Mouse (Mus musculus) midbrain, embryonic 11.5 days (tissue): Measurements from ENCODE around the gene Ubr4. TPM values are rescaled to one million over a fixed set of nuclear protein-coding genes. Genes with fewer than 3 reads are reported as not detected.

Source experiments
- ATAC-seq: fragments of 200-750 bp; cut with Nextera tagmentation; 2 replicates; pipeline ENCODE4 v1.8.0; 2017; ENCODE audit warnings: moderate TSS enrichment, moderate library complexity; ENCODE audit not compliant: low FRiP score
- DNase-seq: peaks from one replicate; pipeline ENCODE4 v3.0.0; 2015; ENCODE audit warnings: low spot score; ENCODE audit errors: missing footprints
- H3K27ac ChIP-seq: fragments of 300-500 bp; sonication (generic); 2 replicates; pipeline ENCODE4 v1.5.1; 2014; ENCODE audit warnings: low read depth, low read length
- H3K27me3 ChIP-seq: fragments of 300-500 bp; sonication (generic); 2 replicates; pipeline ENCODE4 v1.6.1; 2014; ENCODE audit warnings: mild to moderate bottlenecking, low read length, moderate library complexity, mixed read lengths; ENCODE audit not compliant: control insufficient read depth, insufficient read depth
- H3K36me3 ChIP-seq: fragments of 300-500 bp; sonication (generic); 2 replicates; pipeline ENCODE4 v1.6.1; 2014; ENCODE audit warnings: mild to moderate bottlenecking, low read length, moderate library complexity, mixed read lengths; ENCODE audit not compliant: control insufficient read depth, insufficient read depth
- H3K4me1 ChIP-seq: fragments of 300-500 bp; sonication (generic); 2 replicates; pipeline ENCODE4 v1.6.1; 2014; ENCODE audit warnings: low read length; ENCODE audit not compliant: control insufficient read depth, insufficient read depth
- H3K4me2 ChIP-seq: fragments of 300-500 bp; sonication (generic); 2 replicates; pipeline ENCODE4 v1.6.1; 2014; ENCODE audit warnings: mild to moderate bottlenecking, moderate library complexity
- H3K4me3 ChIP-seq: fragments of 300-500 bp; sonication (generic); 2 replicates; pipeline ENCODE4 v1.5.1; 2014; ENCODE audit warnings: low read depth, low read length
- H3K9ac ChIP-seq: fragments of 300-500 bp; sonication (generic); 2 replicates; pipeline ENCODE4 v1.6.1; 2014; ENCODE audit warnings: low read length
- H3K9me3 ChIP-seq: fragments of 300-500 bp; sonication (generic); 2 replicates; pipeline ENCODE4 v1.6.1; 2016; ENCODE audit warnings: low read length; ENCODE audit not compliant: control insufficient read depth
- WGBS: fragments of 180-500 bp; shearing (Covaris S2); extraction: QIAGEN DNeasy Blood & Tissue Kit; methylation state at CpG from one replicate; pipeline ENCODE4 v1.1.7; 2014; 5-methylcytosine and 5-hydroxymethylcytosine counted together
- polyA plus RNA-seq: library from polyadenylated mRNA; unstranded; fragments of >200 nt; fragmentation: Nextera tagmentation; extraction: Ambion mirVana; gene quantifications from 2 replicates; pipeline ENCODE4 v1.2.1, GENCODE M21; 2014

Gene Ubr4
- polyA plus RNA-seq, 1 experiment from 2014 or later: 79.2 TPM

DNA sequence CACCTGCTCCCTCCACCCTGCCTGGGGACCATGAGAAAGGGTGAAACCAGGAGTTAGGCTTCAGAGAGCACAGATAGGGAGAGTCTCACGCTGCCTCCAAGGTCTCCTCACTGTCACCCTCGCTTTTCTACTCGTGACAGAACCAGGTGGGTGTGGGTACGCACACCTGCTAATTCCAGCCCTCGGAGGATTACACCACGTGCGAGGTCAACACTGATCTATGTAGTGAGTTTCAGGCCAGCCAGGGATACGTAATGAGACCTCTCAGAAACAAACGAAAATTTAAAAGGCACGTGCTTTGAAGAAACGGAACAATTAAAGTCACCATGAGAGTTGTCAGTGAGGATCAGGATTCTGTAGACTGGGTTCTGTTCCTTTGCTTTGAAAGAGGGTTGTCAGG is 34.0 kb upstream of the Ubr4 start:
- no peak overlapping the region for H3K9ac ChIP-seq
- peaks cover 9% of the 10 kb centered on the region for H3K36me3 ChIP-seq
- no peaks in the 10 kb centered on the region for H3K9me3 ChIP-seq
- ATAC-seq (no peak), DNase-seq (no peak)
- WGBS: 95% methylated on average over 11 of the region's 11 CpGs
- H3K27ac ChIP-seq: no peak overlapping the region
- H3K4me1 ChIP-seq: no peaks in the 10 kb centered on the region
- no peaks in the 10 kb centered on the region for H3K27me3 ChIP-seq
- H3K4me2 ChIP-seq: no peak overlapping the region
- H3K4me3 ChIP-seq: no peak overlapping the region

DNA sequence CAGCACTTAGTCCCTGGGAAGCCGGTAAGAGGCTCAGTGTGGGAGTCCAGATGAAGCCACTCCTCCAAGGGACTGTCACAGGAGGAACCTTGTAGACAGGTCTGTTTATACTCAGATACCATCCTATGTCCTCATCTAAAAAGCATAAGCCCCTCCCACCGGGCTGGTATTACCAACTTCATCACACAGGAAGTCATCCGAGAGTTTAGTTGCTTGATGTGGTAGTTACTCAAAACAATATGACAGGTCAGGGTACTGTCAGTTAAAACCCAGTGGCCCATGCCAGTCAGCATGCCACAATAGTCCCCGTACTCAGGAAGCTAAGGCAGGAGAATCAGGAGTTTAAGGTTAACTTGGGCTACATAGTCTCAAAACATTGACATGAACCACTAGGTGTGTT is 32.7 kb upstream of the Ubr4 start:
- Histone ChIP-seq H3K4me3 (no peak overlapping the region), H3K36me3 (peaks cover 6% of the 10 kb centered on the region), H3K9me3 (no peaks in the 10 kb centered on the region), H3K27me3 (no peaks in the 10 kb centered on the region), H3K4me1 (no peaks in the 10 kb centered on the region), H3K9ac (no peak overlapping the region), H3K27ac (no peak overlapping the region), H3K4me2 (no peak overlapping the region)
- 95% methylated on average over 4 of the region's 4 CpGs for WGBS
- DNase-seq (no peak), ATAC-seq (no peak)

DNA sequence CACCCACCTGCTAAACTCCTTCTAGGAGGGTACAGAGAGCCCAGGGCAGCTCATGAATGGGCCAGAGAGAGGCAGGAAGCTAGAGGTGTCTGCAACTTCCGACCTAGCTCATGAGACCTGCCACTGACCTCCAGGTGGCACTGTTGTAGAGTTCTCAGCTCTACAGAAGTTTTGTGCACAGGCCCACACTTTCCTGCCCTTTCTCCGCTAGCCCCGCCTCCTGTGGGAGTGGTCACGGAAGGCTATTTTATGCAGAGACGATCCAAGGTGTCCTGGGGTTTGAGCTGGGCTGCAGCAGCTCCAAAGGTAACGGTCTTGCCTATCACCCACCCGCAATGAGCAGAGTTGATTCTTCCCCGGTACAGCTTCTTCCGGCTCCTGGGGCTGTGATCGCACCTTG is 21.8 kb upstream of the Ubr4 start:
- DNase-seq (peak; percentile 94), ATAC-seq (peak; percentile 44; the same call in 1 of the 2 replicates)
- WGBS: 12% methylated on average over 10 of the region's 10 CpGs
- Histone ChIP-seq H3K27ac (no peak overlapping the region), H3K4me3 (no peak overlapping the region; the same call in 1 of the 2 replicates), H3K4me2 (peak overlapping the region; percentile 27; the same call in 1 of the 2 replicates), H3K36me3 (no peaks in the 10 kb centered on the region), H3K27me3 (no peaks in the 10 kb centered on the region), H3K9ac (no peak overlapping the region), H3K4me1 (no peaks in the 10 kb centered on the region), H3K9me3 (no peaks in the 10 kb centered on the region)

DNA sequence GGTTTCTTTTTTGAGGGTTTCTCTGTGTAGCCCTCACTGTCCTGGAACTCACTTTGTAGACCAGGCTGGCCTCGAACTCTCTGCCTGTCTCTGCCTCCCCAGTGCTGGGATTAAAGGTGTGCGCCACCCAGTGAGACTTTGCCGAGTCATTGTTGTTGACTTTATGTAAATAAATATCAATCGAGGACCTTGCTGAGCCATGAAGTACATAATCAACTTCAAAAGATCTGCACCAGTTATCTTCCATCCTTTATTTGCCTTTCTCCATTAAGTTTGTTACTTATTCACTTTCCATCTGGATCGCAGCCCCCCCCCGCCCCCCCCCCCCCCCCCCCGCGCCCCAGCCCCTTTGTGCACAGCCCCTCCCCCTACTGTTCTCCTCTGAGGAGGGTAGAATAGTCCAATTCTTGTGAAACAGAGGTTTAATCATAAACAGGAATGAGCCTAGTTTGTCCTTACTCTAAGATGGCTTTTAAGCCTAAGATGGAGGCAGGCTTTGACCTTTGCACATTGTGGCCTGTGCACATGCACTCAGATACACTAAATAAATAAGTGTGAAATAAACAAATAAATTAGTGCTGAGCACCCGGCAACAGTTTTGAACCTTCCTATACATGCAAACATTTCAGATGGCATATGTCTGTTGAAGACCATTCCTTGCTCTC is 17.6 kb upstream of the Ubr4 start:
- DNase-seq (no peak), ATAC-seq (no peak)
- Histone ChIP-seq H3K4me1 (no peaks in the 10 kb centered on the region), H3K4me2 (no peak overlapping the region), H3K36me3 (no peaks in the 10 kb centered on the region), H3K9ac (no peak overlapping the region), H3K4me3 (no peak overlapping the region), H3K27me3 (no peaks in the 10 kb centered on the region), H3K27ac (no peak overlapping the region), H3K9me3 (no peaks in the 10 kb centered on the region)
- 83% methylated on average over 6 of the region's 9 CpGs for whole genome bisulfite sequencing

DNA sequence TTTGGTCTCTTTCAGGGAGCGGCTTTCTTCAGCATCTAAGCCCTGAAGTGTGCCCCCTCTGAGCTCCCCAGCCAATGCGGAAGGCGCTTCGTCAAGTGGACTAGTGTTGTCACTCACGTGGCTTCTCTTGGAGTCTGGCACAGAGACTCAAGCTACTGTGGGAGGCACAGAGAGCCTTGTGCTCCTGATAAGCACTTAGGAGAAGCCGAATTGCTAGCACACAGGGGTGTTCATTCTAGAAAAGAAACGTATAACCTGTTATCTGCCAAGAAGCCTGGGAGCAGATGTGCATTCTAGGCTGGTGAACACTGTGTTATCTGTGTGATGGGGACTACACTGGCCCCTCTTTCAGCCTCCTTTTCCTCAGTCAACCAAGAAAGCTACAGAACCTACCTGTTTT is 16.9 kb upstream of the Ubr4 start:
- Histone ChIP-seq H3K4me1 (no peaks in the 10 kb centered on the region), H3K27me3 (no peaks in the 10 kb centered on the region), H3K27ac (no peak overlapping the region), H3K36me3 (no peaks in the 10 kb centered on the region), H3K4me3 (no peak overlapping the region), H3K9ac (no peak overlapping the region), H3K4me2 (no peak overlapping the region), H3K9me3 (no peaks in the 10 kb centered on the region)
- 72% methylated on average over 7 of the region's 7 CpGs for WGBS
- DNase-seq: no peak
- ATAC-seq: no peak

DNA sequence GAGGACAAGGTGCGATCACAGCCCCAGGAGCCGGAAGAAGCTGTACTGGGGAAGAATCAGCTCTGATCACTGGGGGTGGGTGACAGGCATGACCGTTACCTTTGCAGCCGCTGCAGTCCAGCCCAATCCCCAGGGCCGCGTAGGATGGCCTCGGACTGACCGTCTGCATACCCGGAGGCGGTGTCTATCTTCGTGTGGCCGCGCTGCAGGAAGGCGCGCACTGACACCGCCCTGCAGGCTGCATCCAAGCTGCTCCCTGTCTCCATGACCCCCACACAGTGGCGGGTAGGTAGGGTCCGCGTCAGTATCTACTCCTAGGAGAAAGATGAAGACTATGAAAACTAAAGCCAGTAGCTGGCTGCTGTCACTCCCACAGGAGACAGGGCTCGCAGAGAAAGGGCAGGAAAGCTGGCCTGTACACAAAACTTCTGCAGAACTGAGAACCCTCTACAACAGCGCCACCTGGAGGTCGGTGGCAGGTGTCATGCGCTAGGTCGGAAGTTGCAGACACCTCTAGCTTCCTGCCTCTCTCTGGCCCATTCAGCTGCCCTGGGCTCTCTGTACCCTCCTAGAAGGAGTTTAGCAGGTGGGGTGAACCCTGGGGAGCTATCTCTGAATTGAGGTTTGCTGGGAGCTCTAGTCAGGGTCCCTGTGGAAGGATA is 15.5 kb upstream of the Ubr4 start:
- H3K4me3 ChIP-seq: no peak overlapping the region
- peak; percentile 88 for DNase-seq
- no peak overlapping the region for H3K27ac ChIP-seq
- H3K36me3 ChIP-seq: no peaks in the 10 kb centered on the region
- H3K4me1 ChIP-seq: no peaks in the 10 kb centered on the region
- no peak overlapping the region for H3K9ac ChIP-seq
- H3K9me3 ChIP-seq: no peaks in the 10 kb centered on the region
- no peaks in the 10 kb centered on the region for H3K27me3 ChIP-seq
- WGBS: 32% methylated on average over 24 of the region's 24 CpGs
- no peak for ATAC-seq
- peak overlapping the region; percentile 15; the same call in 1 of the 2 replicates for H3K4me2 ChIP-seq

DNA sequence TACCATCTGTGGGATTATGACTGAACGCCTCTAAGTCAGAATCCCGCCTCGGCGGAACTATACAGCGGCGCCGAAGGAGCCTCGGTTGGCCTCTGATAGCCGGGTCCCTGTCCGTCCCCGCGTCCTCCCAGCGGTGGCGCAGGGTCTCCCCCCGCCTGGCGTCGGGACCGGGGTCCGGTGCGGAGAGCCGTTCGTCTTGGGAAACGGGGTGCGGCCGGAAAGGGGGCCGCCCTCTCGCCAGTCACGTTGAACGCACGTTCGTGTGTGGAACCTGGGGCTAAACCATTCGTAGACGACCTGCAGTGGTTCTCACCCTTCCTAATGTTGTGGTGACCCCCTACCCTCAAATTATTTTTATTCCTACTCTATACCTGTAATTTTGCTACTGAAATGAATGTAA is 14.3 kb upstream of the Ubr4 start:
- Histone ChIP-seq H3K9ac (no peak overlapping the region), H3K27me3 (no peaks in the 10 kb centered on the region), H3K27ac (no peak overlapping the region), H3K36me3 (no peaks in the 10 kb centered on the region), H3K4me1 (no peaks in the 10 kb centered on the region), H3K9me3 (no peaks in the 10 kb centered on the region), H3K4me2 (no peak overlapping the region), H3K4me3 (no peak overlapping the region)
- 51% methylated on average over 33 of the region's 33 CpGs for WGBS
- ATAC-seq (no peak), DNase-seq (no peak)

DNA sequence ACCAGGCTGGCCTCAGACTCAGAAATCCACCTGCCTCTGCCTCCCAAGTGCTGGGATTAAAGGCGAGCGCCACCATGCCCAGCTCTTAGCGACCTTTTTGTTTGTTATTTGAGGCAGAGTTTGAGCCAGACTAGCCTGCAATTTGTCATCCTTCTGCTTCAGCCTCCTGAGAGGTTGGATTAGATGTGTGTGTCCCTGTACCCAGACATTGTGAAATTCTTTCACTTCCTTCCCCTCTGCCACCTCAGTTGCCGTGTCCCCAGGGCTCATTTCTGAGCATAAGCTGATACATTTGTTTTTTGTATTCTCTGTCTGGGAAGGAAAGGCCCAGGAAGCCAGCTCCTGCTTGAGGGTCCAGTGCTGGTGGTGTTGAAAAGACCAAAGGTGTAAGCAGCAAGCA is 11.6 kb upstream of the Ubr4 start:
- peaks cover 2% of the 10 kb centered on the region; the same call in 1 of the 2 replicates for H3K36me3 ChIP-seq
- H3K27ac ChIP-seq: no peak overlapping the region
- H3K4me3 ChIP-seq: no peak overlapping the region
- no peak for ATAC-seq
- H3K4me2 ChIP-seq: no peak overlapping the region
- 76% methylated on average over 4 of the region's 4 CpGs for WGBS
- no peak overlapping the region for H3K9ac ChIP-seq
- H3K4me1 ChIP-seq: no peaks in the 10 kb centered on the region
- DNase-seq: no peak
- no peaks in the 10 kb centered on the region for H3K9me3 ChIP-seq
- no peaks in the 10 kb centered on the region for H3K27me3 ChIP-seq

DNA sequence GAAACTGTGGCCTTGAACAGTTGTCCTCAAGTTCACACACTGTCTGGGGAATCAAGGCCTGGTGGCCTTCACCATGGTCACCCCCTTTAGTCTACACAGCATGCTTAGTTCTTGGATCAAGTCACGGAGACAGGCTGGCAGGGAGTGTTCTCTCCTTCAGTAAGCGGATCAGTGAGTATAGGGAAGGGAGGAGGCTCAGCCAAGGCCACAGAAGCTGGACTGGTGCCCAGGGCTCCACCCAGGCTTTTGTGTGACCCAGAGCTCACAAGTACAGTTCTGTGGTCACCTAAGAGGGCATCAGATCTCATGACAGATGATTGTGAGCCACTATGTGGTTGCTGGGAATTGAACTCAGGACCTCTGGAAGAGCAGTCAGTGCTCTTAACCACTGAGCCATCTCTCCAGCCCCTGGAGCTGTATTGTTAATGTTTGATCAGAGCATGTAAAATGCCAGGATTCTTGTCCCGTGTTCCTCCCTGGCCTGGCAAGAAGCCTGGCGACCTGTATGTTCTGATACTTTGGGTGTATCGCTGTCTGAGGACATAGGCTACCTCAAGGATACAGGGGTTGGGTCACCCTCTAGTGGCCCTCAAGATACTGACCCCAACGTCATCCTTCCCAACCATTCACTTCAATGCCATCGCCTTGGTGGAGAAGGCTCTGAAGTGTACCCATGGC is 10.7 kb upstream of the Ubr4 start:
- WGBS: 85% methylated on average over 7 of the region's 7 CpGs
- Histone ChIP-seq H3K27me3 (no peaks in the 10 kb centered on the region), H3K9me3 (no peaks in the 10 kb centered on the region), H3K36me3 (peaks cover 5% of the 10 kb centered on the region; the same call in 1 of the 2 replicates), H3K27ac (no peak overlapping the region), H3K4me2 (no peak overlapping the region), H3K4me3 (no peak overlapping the region), H3K4me1 (no peaks in the 10 kb centered on the region), H3K9ac (no peak overlapping the region)
- no peak for ATAC-seq
- DNase-seq: no peak
